Mouse (Mus musculus): ENCODE measurements around the gene Tspan32.

- TF ChIP-seq POLR2A (IDR thresholded peaks at IDR 0.05; ENCODE audit: insufficient read length, low read depth), result no peak
- TF ChIP-seq E2F4 (IDR thresholded peaks at IDR 0.05; ENCODE audit: insufficient read depth), result no peak
- TF ChIP-seq CEBPB (IDR thresholded peaks at IDR 0.05; ENCODE audit: insufficient read depth, poor library complexity, severe bottlenecking), result no peak
- TF ChIP-seq POLR2AphosphoS2 (IDR thresholded peaks at IDR 0.05; ENCODE audit: insufficient read length, low read depth), result no peak
Measured at GRCm38 (mm10) chr7:143005344-143006096, 674 bp downstream of the Tspan32 start.
